Mouse (Mus musculus): Measurements from ENCODE around the gene Hspb9. TPM values are rescaled to one million over a fixed set of nuclear protein-coding genes. Genes with fewer than 3 reads are reported as not detected.

Gene Hspb9
- total RNA-seq (2021), result not detected in 2 replicates
- long read RNA-seq, experiment 1, result 0 reads
- long read RNA-seq, experiment 2, result 0 reads

DNA sequence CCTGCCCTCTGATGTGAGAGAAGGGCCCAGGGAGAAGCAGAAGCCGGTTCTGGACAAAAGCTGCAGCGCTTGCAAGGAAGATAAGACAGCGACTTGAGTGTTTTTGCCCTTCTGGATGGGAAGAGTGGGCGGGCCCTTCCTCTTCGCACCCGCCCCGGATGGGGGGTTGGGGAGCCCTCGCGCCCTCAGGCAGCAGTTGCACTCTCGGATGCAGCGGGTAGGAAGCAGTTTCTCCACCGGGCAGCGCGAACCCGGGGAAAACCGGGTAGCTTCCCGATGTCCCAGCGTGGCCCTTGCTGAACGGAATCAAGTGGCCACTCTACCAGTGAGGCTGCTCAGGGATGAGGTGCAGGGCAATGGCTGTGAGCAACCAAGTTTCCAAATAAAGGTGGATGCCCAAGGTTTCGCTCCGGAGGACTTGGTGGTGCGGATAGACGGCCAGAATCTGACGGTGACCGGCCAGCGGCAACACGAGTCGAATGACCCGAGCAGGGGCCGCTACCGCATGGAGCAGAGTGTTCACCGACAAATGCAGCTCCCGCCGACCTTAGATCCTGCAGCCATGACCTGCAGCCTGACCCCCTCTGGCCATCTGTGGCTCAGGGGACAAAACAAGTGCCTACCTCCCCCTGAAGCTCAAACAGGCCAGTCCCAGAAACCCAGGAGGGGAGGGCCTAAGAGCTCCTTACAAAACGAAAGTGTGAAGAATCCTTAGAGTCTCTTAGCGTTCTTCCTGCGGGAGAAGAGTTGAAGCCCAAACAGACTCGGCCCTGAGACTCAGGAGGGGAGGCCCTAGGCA, at the start of gene Hspb9:
Gene Hspb9, plus strand, starts transcription at position 116 of the 799 bp plus-strand sequence.
- peak; percentile 86 for DNase-seq

DNA sequence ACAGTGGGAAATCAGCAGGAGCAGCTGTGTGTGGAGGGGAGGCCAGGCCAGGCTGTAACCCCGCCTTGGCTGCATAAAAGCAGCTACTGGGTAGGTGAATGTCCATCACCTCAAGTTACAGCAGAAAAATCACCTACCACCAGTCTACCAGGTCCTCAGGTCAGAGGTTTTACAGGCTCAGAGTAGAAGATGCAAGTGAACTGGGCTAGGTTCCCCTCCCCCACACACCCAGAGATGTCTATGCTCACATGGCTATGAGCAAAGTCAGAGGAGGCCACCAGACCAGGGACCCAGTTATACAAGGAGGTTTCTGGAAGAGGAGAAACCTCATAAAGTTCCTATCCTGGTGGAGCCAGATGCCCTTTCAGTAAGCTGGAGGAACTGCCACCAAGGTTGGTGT, 42.6 kb upstream of the Hspb9 start:
- no peak for DNase-seq

DNA sequence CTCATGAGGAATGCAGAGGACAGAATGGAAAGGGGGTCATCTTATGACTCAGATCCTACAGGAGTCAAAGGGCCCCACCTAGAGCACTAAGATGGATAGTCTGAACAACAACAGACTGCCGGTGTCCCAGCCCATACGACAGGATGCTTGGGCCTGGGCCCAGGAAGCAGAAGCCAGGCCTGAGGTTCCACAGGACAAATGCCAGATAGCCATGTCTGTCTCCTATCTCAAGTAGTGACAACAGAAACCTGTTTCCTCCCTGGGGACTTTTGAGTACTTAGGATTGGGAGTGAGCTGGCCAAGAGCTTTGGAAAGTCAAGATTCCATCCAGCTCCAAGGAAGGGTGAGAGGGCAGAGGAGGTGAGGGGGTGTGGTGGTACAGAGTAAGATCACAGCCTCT, 41.7 kb upstream of the Hspb9 start:
- DNase-seq, result no peak

- peak; percentile 74 for DNase-seq
Measured at GRCm38 (mm10) chr11:100673169-100673568, 40.5 kb upstream of the Hspb9 start.

DNA sequence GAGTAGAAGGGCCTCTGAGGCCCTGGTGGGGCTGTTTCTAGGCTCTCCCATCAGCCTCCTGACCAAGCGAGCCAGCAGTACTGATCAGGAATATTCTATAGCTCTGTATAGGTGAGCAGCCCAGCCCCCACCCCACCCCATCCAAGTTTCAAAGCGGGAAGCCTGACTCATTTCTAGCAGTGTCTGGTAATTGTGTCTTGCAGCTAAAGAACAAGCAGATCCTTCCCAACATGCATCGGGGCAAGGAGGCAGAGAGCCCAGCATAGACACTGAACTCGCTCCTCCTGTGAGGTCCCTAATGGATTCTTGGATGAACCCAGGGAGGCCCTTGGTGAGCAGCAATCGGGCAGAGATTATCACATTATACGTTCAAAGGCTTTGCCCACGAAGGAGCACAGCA, 35.8 kb upstream of the Hspb9 start:
- no peak for DNase-seq

DNA sequence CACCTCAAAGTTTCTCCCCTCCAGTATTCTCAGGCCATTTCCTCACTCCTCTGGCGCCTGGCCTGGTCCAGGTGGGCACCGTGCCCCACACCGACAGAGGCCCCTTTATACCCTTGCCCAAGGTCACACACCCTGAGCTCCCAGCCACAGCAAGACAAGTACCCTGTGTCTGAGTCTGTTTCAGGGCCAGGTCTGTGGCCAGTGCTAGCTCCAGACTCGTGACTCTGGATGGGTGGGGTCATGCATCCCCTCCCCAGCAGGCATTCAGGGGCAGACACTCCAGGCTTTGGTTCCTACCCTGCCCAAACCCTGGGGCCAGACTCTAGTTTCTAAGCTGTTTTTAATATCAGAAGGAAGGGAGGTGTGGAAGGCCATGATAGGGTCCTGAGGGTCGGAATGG, 31.8 kb upstream of the Hspb9 start:
- DNase-seq, result no peak

DNA sequence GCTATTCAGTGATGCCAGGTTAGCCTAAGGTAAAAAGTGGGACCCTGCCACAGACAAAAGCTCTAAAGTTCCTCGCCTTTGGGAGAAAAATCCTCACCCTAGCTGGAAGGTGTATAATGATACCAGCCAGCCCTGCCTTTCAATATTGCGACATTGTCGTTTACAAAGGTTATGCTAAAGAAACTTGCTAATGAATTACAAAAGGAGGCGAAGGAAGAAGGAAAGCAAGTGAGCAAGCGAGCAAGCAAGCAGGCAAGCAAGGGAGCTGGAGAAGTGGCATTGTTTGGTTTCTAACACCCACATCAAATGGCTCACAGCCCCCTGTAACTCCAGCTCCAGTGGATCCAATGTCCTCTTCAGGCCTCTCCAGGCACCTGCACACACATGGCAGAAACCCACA, 31.1 kb upstream of the Hspb9 start:
- no peak for DNase-seq

DNA sequence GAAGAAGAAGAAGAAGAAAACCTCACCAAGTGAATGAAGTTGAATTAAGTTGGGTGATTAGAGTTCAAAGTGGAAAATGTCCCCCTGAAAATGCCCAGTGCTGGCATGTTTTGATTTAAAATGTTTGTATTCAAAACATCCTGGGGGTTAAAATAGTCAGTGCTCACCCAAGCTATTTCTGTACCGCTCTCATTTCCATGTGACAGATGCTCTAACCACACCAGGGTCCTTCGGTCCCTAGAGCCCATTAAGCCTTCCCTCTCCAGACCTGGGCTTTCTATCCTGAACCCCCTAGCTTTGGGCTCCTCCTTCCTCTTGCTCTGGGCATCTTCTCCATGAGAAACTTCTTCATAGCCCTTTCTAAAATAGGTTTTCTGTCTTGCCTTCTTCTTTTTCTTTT, 29.6 kb upstream of the Hspb9 start:
- DNase-seq, result no peak

- no peak for DNase-seq
Measured at GRCm38 (mm10) chr11:100685371-100685770, 28.3 kb upstream of the Hspb9 start.

DNA sequence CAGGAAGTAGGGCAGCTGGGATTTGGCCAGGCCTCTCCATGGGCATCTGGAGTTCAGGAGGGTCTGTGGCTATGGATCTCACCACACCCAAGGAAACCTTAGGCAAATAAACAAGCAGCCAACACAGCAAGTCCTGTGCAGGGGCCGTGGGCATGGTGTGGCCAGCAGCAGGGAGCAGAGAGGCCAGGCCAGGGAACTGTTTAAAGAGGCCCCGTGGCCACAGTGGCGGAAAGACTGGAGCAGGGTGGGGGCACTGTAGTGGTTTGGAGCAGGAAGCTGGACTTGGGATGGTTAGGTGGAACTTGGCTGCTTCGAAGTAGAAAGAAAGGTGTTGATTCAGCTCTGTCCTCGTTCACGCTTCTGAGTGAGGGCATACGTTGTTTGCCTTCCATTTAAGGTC, 26.4 kb upstream of the Hspb9 start:
- DNase-seq, result no peak

DNA sequence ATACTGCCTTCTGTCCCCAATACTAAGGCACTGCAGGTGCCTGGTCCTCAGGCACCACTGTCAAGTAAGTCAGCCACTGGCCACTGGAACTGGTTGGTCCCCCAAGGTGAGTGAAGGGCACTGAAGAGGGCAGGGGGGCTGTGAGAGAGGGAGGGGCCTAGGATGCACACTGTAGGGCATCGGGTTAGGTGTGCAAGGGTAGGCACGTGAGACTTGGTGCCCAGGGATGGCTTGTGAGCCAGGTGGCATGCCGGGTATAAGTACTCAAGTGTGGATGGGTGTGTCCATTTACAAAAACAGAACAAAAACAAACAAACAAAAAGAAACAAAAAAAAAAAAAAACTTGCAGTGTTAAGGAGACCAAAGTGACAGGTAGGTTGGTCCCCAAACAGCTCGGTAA, 25.2 kb upstream of the Hspb9 start:
- DNase-seq, result no peak

- DNase-seq, result no peak
Measured at GRCm38 (mm10) chr11:100690389-100690788, 23.3 kb upstream of the Hspb9 start.

DNA sequence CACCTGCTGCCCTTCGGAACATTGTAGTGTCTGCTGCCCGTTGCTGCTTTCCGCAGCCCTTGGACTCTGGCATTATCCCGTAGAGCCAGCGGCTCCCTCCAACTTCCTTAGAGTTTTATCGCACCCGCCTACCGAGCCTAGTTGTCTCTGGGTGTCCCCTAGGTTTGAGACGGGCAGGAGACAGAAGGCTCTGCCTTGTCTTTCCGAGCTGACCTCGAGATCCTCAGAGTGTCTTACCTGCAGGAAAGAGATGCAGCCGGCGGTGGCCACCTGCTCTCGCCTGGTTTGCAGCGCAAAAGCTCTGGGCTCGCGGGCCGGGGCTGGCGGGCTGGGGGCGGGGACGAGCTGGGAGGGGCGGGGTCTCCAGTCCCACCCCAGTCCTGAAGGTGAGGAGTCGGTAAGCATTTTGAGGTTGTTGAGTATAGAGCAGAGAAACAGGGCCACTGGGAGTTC, 21.5 kb upstream of the Hspb9 start, which contains the start of gene Zfp385c:
Gene Zfp385c, minus strand, starts transcription at position 292 of the 453 bp plus-strand sequence.
- DNase-seq, result no peak

GRCm38 (mm10) chr11:100693154-100693553, 20.5 kb upstream of the Hspb9 start:
- DNase-seq, result no peak

DNA sequence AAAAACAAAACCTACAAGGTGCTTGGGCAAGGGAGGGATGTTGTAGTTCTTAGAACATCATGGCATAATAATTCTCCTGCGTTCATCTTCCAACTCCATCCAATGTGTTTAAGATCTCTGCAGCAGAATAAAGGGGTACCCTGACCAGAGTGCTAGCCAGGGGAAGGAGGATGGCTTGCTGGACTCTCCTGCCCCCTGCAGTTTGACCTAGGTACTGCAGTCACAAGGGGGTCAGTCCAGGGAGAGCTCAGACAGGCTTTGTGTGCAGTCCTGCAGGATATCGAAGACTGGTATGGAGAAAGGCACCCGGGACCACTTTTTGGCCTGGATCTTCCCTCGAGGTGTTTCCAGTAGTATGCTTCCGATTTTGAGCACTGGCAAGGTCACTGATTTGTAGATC, 18.7 kb upstream of the Hspb9 start:
- peak; percentile 89 for DNase-seq

- DNase-seq, result peak; percentile 56
Measured at GRCm38 (mm10) chr11:100697921-100698320, 15.7 kb upstream of the Hspb9 start.

DNA sequence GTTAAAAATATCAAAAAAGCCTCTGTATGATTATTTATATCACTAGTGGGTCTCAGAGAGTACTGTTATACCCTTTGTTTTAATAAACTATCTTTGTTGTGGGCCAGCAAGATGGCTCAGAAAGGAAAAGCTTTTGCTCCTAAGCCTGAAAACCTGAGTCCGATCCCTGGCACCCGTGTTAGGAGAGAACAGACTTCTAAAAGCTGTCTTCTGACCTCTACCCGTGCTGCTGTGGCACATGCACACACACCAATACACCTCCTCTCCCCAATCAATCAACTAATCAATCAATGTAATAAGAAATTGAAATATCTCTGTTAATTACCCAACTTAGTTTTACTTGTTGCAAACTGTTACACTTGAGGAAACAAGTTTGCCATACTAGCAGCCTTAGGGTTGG, 12.9 kb upstream of the Hspb9 start:
- DNase-seq, result no peak

- DNase-seq, result peak; percentile 85
Measured at GRCm38 (mm10) chr11:100701301-100701700, 12.3 kb upstream of the Hspb9 start.

DNA sequence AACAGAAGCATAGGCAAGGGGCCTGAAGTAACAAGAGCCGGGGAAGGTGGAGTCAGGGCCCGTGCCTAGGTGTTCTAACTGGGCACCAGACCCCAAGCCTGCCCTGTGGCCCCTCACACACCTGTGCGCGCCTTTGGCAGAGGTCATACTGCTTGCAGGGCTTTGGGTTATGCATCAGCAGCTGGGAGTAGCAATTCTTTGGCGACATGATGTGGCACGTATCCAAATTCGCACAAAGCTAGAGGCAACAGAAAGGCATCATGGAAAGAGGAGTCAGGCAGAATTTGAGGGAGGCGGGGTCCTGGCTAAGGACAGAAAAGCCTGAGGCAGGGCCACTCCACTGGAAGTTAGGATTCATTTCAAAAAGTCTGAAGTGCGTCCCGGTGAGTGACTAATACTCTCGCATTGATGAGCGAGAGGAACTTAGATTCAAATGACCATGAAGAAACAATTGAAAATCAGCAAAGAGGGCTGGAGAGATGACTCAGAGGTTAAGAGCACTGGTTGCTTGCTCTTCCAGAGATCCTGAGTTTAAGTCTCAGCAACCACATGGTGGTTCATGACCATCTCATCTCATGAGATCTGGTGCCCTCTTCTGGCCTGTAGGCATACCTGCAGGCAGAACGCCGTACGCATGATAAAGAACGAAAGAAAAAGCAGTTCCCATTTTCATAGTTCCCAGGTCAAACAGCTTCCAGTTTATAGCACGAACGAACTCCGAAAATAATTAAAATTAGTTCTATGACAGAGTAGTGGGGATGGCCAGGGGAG, 11.4 kb upstream of the Hspb9 start:
- peak; percentile 83 for DNase-seq

- no peak for DNase-seq
Measured at GRCm38 (mm10) chr11:100702906-100703305, 10.7 kb upstream of the Hspb9 start.

DNA sequence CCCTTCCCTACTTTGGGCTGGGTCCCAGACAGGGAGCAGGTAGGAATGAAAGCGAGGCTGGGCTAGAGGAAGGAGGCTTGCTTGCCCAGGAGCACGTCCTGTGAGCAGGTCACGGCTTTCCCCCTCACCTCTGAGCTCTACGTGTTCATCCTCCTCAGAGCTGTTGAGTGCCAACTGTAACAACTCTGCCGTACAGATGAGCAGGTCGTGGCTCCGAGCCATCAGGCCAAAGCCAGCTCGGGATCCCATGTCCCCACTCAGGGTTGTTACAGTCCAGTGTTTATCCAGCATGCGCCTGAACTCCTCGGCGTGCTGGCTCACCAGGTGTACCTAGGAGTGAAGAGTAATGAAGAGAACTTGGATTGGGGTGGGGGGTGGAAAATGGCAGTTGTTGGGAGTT, 10.3 kb upstream of the Hspb9 start:
- DNase-seq, result no peak

GRCm38 (mm10) chr11:100703851-100704531, 9.7 kb upstream of the Hspb9 start, which contains the start of gene Dhx58:
Gene Dhx58, minus strand, starts transcription at chr11:100704271.
- DNase-seq, result peak; percentile 70

Measured in adrenal gland, postnatal 14 days (tissue).